Mouse (Mus musculus) neural tube, embryonic 12.5 days (tissue): ENCODE results near the gene Vmn1r175. TPM values are rescaled to one million over a fixed set of nuclear protein-coding genes. Genes with fewer than 3 reads are reported as not detected.
"Not testable (repeated sequence)": the region's sequence is repeated elsewhere in the genome, so short reads cannot be mapped to it uniquely, and the experiment has no call there.

ENCODE experiments used
- ATAC-seq: fragments of 200-750 bp; cut with Nextera tagmentation; 2 replicates; pipeline ENCODE4 v1.8.0; 2017; ENCODE audit warnings: low read depth, mild to moderate bottlenecking, moderate TSS enrichment, moderate library complexity; ENCODE audit not compliant: low FRiP score
- H3K27ac ChIP-seq: fragments of 300-500 bp; sonication (generic); 2 replicates; pipeline ENCODE4 v1.5.1; 2016
- H3K27me3 ChIP-seq: fragments of 300-500 bp; sonication (generic); replicated peaks from 2 replicates; pipeline ENCODE4 v1.6.1; 2016; ENCODE audit warnings: mild to moderate bottlenecking
- H3K36me3 ChIP-seq: fragments of 300-500 bp; sonication (generic); 2 replicates; pipeline ENCODE4 v1.6.1; 2016; ENCODE audit warnings: mild to moderate bottlenecking
- H3K4me1 ChIP-seq: fragments of 300-500 bp; sonication (generic); 2 replicates; pipeline ENCODE4 v1.6.1; 2016
- H3K4me2 ChIP-seq: fragments of 300-500 bp; sonication (generic); replicated peaks from 2 replicates; pipeline ENCODE4 v1.6.1; 2016; ENCODE audit warnings: mild to moderate bottlenecking
- H3K4me3 ChIP-seq: fragments of 300-500 bp; sonication (generic); 2 replicates; pipeline ENCODE4 v1.5.1; 2016
- H3K9ac ChIP-seq: fragments of 300-500 bp; sonication (generic); 2 replicates; pipeline ENCODE4 v1.6.1; 2016; ENCODE audit warnings: mild to moderate bottlenecking
- H3K9me3 ChIP-seq: fragments of 300-500 bp; sonication (generic); 2 replicates; pipeline ENCODE4 v1.6.1; 2016; ENCODE audit warnings: mild to moderate bottlenecking
- WGBS: fragments of 180-500 bp; shearing (Covaris S2); methylation state at CpG from one replicate; pipeline ENCODE4 v1.1.7; 2016; 5-methylcytosine and 5-hydroxymethylcytosine counted together
- polyA plus RNA-seq: library from polyadenylated mRNA; unstranded; fragments of >200 nt; fragmentation: Nextera tagmentation; extraction: Ambion mirVana; gene quantifications from 2 replicates; pipeline ENCODE4 v1.2.1, GENCODE M21; 2016

Gene Vmn1r175
- not detected in 2 replicates for polyA plus RNA-seq

- H3K9me3 ChIP-seq: peaks cover 23% of the 10 kb centered on the region; the same call in 1 of the 2 replicates
- not testable (repeated sequence) for H3K36me3 ChIP-seq, H3K4me3 ChIP-seq, ATAC-seq, H3K27me3 ChIP-seq, H3K4me1 ChIP-seq, H3K9ac ChIP-seq, H3K27ac ChIP-seq, H3K4me2 ChIP-seq
Measured at GRCm38 (mm10) chr7:23810543-23810942, at the start of gene Vmn1r175. Gene Vmn1r175, minus strand, starts transcription at chr7:23810643.

- not testable (repeated sequence) for H3K36me3 ChIP-seq, H3K27ac ChIP-seq, H3K9ac ChIP-seq, H3K4me2 ChIP-seq, H3K4me3 ChIP-seq, ATAC-seq, H3K27me3 ChIP-seq, H3K4me1 ChIP-seq
- H3K9me3 ChIP-seq: peaks cover 11% of the 10 kb centered on the region; the same call in 1 of the 2 replicates
- WGBS: no CpG with 5 or more reads among the region's 1 CpGs
Measured at GRCm38 (mm10) chr7:23837272-23837671, 26.8 kb upstream of the Vmn1r175 start, which contains the start of gene Vmn1r176. Gene Vmn1r176, minus strand, starts transcription at chr7:23837372.

GRCm38 (mm10) chr7:23784526-23784925 is 25.9 kb downstream of the Vmn1r175 start:
- H3K9me3 ChIP-seq: peaks cover 44% of the 10 kb centered on the region
- ATAC-seq: no peak
- H3K36me3 ChIP-seq: no peaks in the 10 kb centered on the region
- H3K27ac ChIP-seq: no peak overlapping the region
- H3K9ac ChIP-seq: no peak overlapping the region
- H3K27me3 ChIP-seq: no peaks in the 10 kb centered on the region
- WGBS: 81% methylated on average over 6 of the region's 6 CpGs
- H3K4me3 ChIP-seq: no peak overlapping the region
- H3K4me2 ChIP-seq: no peak overlapping the region
- no peaks in the 10 kb centered on the region for H3K4me1 ChIP-seq

Other genes with a start within 250 kb of the Vmn1r175 start
- not detected in 2 replicates for gene Vmn1r169, start 235.1 kb downstream of the Vmn1r175 start, polyA plus RNA-seq
- gene Vmn1r170, start 204.5 kb downstream of the Vmn1r175 start, polyA plus RNA-seq: not detected in 2 replicates
- gene Vmn1r171, start 179.9 kb downstream of the Vmn1r175 start, polyA plus RNA-seq: not detected in 2 replicates
- gene Vmn1r172, start 152.3 kb downstream of the Vmn1r175 start, polyA plus RNA-seq: not detected in 2 replicates
- not detected in 2 replicates for gene Vmn1r173, start 109.9 kb downstream of the Vmn1r175 start, polyA plus RNA-seq
- gene Vmn1r174, start 58.4 kb downstream of the Vmn1r175 start, polyA plus RNA-seq: not detected in 2 replicates
- not detected in 2 replicates for gene Vmn1r176, start 26.7 kb upstream of the Vmn1r175 start, polyA plus RNA-seq
- gene Vmn1r177, start 55.8 kb upstream of the Vmn1r175 start, polyA plus RNA-seq: not detected in 2 replicates
- gene Vmn1r178, start 81.4 kb upstream of the Vmn1r175 start, polyA plus RNA-seq: not detected in 2 replicates
- not detected in 2 replicates for gene Vmn1r179, start 116.3 kb upstream of the Vmn1r175 start, polyA plus RNA-seq
- not detected in 2 replicates for gene Vmn1r180, start 140.0 kb upstream of the Vmn1r175 start, polyA plus RNA-seq
- not detected in 2 replicates for gene Vmn1r181, start 164.0 kb upstream of the Vmn1r175 start, polyA plus RNA-seq
- not detected in 2 replicates for gene V1rd19, start 191.0 kb upstream of the Vmn1r175 start, polyA plus RNA-seq
- gene Vmn1r183, start 242.6 kb upstream of the Vmn1r175 start, polyA plus RNA-seq: not detected in 2 replicates